Mouse (Mus musculus) kidney, postnatal 10 days (tissue): Measurements from ENCODE around the gene Gnl2.
A peak's percentile ranks its signal among the peaks of the same experiment; 100 is the strongest.

ENCODE experiments used
- DNase-seq: peaks from one replicate; pipeline ENCODE4 v3.0.0; 2021; ENCODE audit warnings: mixed read lengths

Gene Gnl2

GRCm38 (mm10) chr4:125004886-125005285 is 11.5 kb upstream of the Gnl2 start:
- DNase-seq: no peak

GRCm38 (mm10) chr4:125007460-125007859 is 8.9 kb upstream of the Gnl2 start:
- DNase-seq: no peak

GRCm38 (mm10) chr4:125008220-125008619 is 8.2 kb upstream of the Gnl2 start:
- DNase-seq: peak; percentile 20

DNA sequence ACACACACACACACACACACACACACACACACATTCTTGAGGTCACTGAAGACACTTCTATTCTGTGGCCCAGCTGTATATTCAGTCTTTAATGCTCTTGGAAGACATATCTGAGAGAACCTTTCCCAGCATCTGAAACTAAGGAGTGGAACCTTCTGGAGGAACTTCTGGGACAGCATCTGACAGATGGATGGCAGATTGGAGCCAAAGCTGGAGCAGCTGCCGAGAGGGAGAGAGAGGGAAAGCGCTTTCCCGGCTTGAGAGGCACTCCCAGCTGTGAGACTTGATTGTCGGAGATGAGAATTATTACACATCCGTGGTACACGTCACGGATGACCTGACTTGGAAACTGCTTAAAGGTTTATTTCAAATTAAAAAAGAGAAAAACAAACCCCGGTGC is 7.7 kb upstream of the Gnl2 start:
- no peak for DNase-seq

DNA sequence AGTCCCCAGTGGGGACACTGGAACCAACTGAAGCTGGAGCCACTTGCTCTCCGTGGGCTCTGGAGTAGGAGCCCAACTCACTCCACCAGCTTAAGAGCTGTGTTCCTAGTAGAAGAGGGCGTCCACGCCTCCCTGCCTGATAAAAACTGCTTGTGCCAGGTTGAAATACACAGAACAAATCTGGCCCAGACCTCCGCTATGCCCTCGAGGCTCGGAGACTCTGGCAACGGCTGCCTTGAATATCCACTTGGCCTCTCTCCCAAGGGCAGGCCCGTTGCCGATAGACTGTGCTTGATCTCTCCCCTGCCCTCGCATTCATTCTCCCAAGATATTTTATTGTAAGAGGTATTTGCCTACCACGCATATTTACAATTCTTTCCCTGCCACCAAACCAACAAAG is 1.0 kb downstream of the Gnl2 start:
- DNase-seq: no peak

- DNase-seq: peak; percentile 26
These were observed 4.6 kb downstream of the Gnl2 start for GRCm38 (mm10) chr4:125020780-125021538.

- peak; percentile 98 for DNase-seq
These were observed 13.7 kb downstream of the Gnl2 start for GRCm38 (mm10) chr4:125029891-125030614.

DNA sequence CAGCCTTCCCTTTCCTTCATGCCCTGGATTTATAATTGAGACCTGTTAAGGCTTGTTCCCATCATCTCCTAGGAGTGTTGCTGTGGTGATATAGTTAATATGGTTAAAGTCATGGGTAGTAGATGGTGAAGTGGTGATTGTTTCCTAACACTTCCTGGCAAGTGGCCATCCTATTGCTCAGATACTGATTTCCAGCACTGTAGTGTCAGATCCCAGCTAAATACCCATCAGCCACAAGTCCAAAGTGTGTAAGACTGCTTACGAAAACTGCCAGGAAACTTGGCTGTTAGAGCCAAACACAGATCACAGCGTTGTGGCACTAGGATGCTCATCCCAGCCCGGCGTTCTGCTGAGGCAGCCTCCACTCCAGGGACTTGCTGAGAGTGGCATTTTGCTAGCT is 18.0 kb downstream of the Gnl2 start:
- DNase-seq: no peak

- no peak for DNase-seq
These were observed 28.1 kb downstream of the Gnl2 start for GRCm38 (mm10) chr4:125044454-125044853.

DNA sequence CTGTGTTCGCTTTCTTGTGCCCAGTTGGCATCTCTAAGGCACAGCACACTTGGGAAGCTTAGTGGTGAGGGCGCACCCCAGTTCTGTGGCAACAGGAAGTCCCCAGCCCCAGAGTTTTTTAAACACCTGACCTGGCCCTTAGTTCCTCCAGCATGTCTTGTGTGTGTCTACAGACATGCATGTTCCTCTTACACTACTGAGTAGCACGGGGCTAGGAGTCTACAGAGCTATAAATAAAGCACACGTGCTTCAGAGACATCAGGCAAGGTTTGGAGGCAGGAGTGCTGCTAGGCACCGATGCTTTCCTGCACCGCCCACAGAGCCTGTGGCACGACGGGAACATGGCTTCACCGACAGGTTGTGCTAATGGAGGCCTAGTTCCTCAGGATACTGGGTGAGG is 39.0 kb downstream of the Gnl2 start:
- DNase-seq: no peak

- no peak for DNase-seq
These were observed 40.1 kb downstream of the Gnl2 start for GRCm38 (mm10) chr4:125056476-125056875.

- DNase-seq: no peak
These were observed 40.9 kb downstream of the Gnl2 start for GRCm38 (mm10) chr4:125057273-125057672.

DNA sequence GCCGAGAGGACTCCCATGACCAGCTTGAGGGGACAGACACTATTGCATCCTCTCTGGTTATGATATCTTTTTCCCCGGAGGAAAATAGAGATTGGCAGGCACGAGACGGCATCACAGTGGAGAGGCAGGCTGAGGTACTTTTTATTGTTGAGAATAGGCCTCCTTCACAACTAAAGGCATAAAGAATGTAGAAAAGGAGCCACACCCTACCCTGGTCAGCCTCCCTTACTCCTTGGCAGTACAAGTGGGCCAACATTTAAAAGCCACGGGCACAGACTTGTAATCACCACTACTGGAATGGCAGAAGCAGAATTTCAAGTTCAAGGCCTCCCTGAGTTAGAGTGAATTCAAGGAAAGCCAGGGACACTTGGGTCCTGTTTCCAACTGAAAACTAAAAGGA is 41.6 kb downstream of the Gnl2 start:
- DNase-seq: no peak

- peak; percentile 83 for DNase-seq
These were observed 42.6 kb downstream of the Gnl2 start for GRCm38 (mm10) chr4:125059025-125059424.

DNA sequence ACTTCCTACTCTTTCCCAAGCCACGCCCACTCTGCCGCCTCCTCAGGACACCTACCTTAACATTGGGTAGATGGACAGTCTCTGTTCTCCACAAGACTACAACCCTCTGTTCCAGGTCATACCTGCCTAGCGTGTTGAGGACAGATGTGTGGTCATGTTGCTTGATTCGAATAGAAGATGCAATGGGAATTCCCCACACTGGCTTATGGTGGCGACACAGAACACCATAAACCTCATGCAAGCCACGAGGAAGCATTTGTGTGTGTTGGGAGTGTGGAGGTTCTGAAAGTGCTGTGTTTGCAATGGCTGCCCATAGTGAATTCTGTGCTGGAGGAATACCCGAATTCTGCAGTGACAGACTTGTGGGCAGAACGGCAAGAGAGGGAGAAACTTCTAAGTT is 47.4 kb downstream of the Gnl2 start:
- no peak for DNase-seq

GRCm38 (mm10) chr4:125065517-125066307 is 49.3 kb downstream of the Gnl2 start, which contains the start of gene Dnali1:
Dnali1 (minus strand) TSS chr4:125065703.
- DNase-seq: peak; percentile 79

GRCm38 (mm10) chr4:125066490-125067370 is 50.3 kb downstream of the Gnl2 start, which contains the start of gene Snip1:
Snip1 (plus strand) TSS chr4:125066672.
- DNase-seq: peak; percentile 96

- no peak for DNase-seq
These were observed 61.3 kb downstream of the Gnl2 start for GRCm38 (mm10) chr4:125077700-125078099.

- no peak for DNase-seq
These were observed 62.3 kb downstream of the Gnl2 start for GRCm38 (mm10) chr4:125078698-125079097.

DNA sequence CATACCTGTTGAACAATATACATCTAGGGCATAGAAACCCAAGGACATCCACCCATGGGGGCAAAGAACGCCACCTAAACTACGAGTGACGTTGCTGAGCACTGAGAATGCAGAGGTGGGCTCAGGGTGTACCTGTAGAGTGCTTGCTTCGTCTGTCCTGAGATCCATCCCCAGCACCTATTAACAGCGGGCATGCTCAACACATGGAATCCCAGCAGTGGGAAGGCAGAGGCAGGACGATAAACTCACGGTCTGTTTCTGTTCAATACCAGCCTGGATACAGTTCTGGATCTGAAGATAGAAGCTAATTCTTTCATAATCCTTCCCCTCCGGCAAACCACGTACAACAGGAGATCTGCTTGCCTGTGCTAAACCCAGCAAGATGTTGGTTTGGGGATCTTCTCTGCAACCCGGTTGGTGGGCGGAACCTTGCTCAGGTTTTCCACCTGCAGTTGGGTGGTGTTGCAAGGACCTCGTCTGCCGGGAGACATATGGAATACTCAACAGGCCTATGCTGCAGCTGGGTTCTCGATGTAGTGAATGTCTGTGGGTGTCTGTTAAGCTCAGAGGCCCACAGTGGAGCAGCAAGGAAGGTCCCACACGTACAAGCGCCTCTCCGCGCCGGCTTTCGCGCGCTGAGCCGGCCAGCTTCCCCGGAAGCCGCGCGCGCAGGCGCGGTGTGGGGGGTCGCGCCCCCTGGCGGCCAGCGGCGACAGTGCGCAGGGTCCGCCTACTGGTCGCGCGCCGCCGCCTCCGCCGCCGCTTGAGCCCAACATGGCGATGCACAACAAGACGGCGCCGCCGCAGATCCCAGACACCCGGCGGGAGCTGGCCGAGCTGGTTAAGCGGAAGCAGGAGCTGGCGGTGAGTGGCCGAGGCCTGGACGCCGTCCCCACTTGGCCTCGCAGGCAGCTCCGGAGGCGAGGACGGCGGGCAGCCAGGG is 68.3 kb downstream of the Gnl2 start, which contains the start of gene Meaf6:
TSS of gene Meaf6 (plus strand) at position 732 of the 943 bp plus-strand sequence.
- peak; percentile 94 for DNase-seq

DNA sequence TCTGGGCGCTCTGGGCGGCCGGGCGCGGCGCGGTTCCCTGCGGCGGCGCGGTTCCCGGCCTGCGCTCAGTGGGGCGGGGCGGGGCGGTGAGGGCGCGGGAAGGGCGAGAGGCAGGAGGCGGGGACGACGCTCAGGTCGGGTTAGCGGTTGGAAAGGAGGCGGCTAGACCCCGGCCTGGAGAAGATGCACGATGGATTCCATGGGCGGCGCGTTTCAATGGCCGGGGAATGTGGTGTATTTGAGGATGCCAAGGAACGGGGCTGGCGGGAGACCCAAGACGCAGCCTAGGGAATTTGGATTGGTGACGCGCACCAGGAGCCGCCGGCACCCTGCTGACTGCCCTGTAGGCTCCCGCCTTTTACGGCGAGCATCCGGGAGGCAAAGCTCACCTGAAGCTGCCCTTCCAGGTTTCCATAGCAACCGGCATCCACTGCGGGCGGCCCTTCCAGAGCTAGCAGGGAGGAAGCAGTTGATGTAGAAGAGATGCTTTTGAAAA is 69.0 kb downstream of the Gnl2 start:
- DNase-seq: peak; percentile 88
